Mouse (Mus musculus): ENCODE measurements around the gene Rapgef2. TPM values are rescaled to one million over a fixed set of nuclear protein-coding genes. Genes with fewer than 3 reads are reported as not detected.
A peak's percentile ranks its signal among the peaks of the same experiment; 100 is the strongest.

The Rapgef2 gene
- polyA plus RNA-seq, 2 experiments = 7.6 to 12.5 TPM

DNA sequence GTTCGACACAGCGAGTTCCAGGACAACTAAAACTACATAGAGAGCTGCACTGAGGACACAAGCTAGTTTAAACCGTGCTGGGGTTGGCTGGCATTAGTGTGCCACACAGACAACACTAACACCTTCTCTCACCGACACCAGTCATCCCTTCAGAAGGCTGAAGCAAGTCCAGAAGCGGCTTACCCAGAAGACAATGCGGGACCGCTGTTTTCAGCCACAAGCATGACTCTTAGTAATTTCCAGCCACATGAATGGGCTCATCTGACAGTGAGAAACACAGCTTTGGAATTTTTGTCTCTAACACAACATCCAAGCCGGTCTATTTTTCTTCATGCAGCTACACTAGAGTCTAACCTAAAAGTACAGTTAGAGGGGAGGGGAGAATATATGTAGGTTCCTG is 16.4 kb downstream of the Rapgef2 start:
- Histone ChIP-seq H3K4me1 (ENCODE audit: control insufficient read depth, insufficient read depth, low read length) (peaks cover 16% of the 10 kb centered on the region), H3K27ac (replicated peaks; ENCODE audit: low read depth, low read length) (no peak overlapping the region), H3K4me3 (replicated peaks; ENCODE audit: low read length) (no peak overlapping the region), H3K27me3 (ENCODE audit: control insufficient read depth, insufficient read depth, low read length) (no peaks in the 10 kb centered on the region), H3K9me3 (ENCODE audit: control insufficient read depth, low read length) (no peaks in the 10 kb centered on the region), H3K4me2 (replicated peaks; ENCODE audit: low read depth, low read length, severe bottlenecking) (no peak overlapping the region), H3K36me3 (ENCODE audit: control insufficient read depth, insufficient read depth, low read length) (no peaks in the 10 kb centered on the region), H3K9ac (ENCODE audit: low read depth, low read length, severe bottlenecking) (no peak overlapping the region)
- no peak for ATAC-seq (ENCODE audit: low FRiP score, low read depth)
- TF ChIP-seq POLR2A (IDR thresholded peaks at IDR 0.05; ENCODE audit: borderline replicate concordance, extremely low read depth, insufficient read depth, insufficient read length) = no peak
- 80% methylated on average over 8 of the region's 8 CpGs for WGBS
- DNase-seq (ENCODE audit: low spot score) = no peak

DNA sequence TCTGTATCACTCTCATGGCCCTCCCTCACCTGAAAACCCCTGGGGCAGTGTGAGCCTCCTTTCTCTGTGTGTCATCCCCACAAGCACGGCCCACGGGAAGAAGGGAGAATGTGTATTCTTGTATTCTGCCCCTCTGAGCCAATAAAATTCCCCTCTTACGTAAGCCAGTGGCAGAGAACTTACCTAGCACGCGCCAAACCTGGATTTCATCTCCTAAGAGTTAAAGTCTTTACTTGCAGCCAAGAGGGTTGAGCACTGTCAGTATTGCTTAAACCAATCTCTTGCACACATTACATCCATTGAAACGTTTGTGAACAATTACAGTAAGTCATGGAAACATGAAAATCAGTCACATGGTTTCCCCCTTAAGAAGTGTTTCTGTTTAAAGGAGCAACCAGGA is 19.3 kb downstream of the Rapgef2 start:
- no peak for TF ChIP-seq POLR2A (IDR thresholded peaks at IDR 0.05; ENCODE audit: borderline replicate concordance, extremely low read depth, insufficient read depth, insufficient read length)
- no peak overlapping the region for H3K27ac ChIP-seq (replicated peaks; ENCODE audit: low read depth, low read length)
- H3K9me3 ChIP-seq (ENCODE audit: control insufficient read depth, low read length) = no peaks in the 10 kb centered on the region
- H3K4me1 ChIP-seq (ENCODE audit: control insufficient read depth, insufficient read depth, low read length) = peaks cover 6% of the 10 kb centered on the region; the same call in 1 of the 2 replicates
- no peak for ATAC-seq (ENCODE audit: low FRiP score, low read depth)
- H3K4me2 ChIP-seq (replicated peaks; ENCODE audit: low read depth, low read length, severe bottlenecking) = no peak overlapping the region
- no peaks in the 10 kb centered on the region for H3K27me3 ChIP-seq (ENCODE audit: control insufficient read depth, insufficient read depth, low read length)
- H3K36me3 ChIP-seq (ENCODE audit: control insufficient read depth, insufficient read depth, low read length) = no peaks in the 10 kb centered on the region
- 58% methylated on average over 6 of the region's 6 CpGs for WGBS
- H3K9ac ChIP-seq (ENCODE audit: low read depth, low read length, severe bottlenecking) = no peak overlapping the region
- no peak overlapping the region for H3K4me3 ChIP-seq (replicated peaks; ENCODE audit: low read length)
- no peak for DNase-seq (ENCODE audit: low spot score)

DNA sequence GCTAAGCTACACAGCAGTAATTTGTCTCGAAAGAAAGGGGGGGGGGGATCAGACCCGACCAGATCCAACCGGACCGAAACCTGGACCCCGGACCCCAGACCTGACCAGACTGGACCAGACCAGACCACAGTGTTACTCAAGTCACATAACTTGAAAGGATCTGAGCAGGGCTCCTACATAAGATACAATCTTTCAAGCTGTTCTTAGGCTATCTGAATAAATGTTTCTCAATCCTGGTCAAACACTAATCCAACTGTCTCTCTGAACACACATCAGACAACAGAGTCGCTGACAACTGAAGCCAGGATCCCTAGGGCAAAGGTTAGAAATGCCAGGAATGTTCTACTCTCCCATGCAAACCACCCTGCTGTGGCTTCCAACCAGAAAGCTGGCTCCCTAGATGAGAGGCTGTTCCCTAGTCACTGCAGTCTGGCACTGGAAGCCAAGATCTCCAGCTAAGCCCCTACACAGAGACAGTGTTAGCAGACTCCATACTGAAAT is 24.5 kb downstream of the Rapgef2 start:
- no peak for TF ChIP-seq POLR2A (IDR thresholded peaks at IDR 0.05; ENCODE audit: borderline replicate concordance, extremely low read depth, insufficient read depth, insufficient read length)
- Histone ChIP-seq H3K36me3 (ENCODE audit: control insufficient read depth, insufficient read depth, low read length) (no peaks in the 10 kb centered on the region), H3K27me3 (ENCODE audit: control insufficient read depth, insufficient read depth, low read length) (no peaks in the 10 kb centered on the region), H3K9ac (ENCODE audit: low read depth, low read length, severe bottlenecking) (no peak overlapping the region), H3K27ac (replicated peaks; ENCODE audit: low read depth, low read length) (0 out of 2 replicates have a peak overlapping the region, but pooled peaks have one; percentile 8), H3K9me3 (ENCODE audit: control insufficient read depth, low read length) (no peaks in the 10 kb centered on the region), H3K4me2 (replicated peaks; ENCODE audit: low read depth, low read length, severe bottlenecking) (no peak overlapping the region), H3K4me1 (ENCODE audit: control insufficient read depth, insufficient read depth, low read length) (0 out of 2 replicates have a peak, but pooled peaks cover 3% of the 10 kb centered on the region), H3K4me3 (replicated peaks; ENCODE audit: low read length) (no peak overlapping the region)
- WGBS = 80% methylated on average over 6 of the region's 6 CpGs
- ATAC-seq (ENCODE audit: low FRiP score, low read depth) (no peak), DNase-seq (ENCODE audit: low spot score) (peak; percentile 28)

DNA sequence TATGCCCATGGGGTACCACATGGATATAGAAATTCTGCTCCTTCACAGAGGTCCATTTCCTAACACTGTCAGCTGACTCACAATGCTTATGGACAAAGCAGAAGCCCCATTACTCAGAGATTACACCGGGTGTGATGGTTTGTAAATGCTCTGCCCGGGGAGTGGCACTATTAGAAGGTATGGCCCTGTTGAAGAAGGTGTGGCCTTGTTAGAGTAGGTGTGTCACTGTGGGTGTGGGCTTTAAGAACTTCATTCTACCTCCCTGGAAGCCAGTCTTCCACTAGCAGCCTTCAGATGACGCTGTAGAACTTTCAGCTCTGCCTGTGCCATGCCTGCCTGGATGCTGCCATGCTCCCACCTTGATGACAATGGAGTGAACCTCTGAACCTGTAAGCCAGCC is 32.3 kb downstream of the Rapgef2 start:
- H3K27me3 ChIP-seq (ENCODE audit: control insufficient read depth, insufficient read depth, low read length) = no peaks in the 10 kb centered on the region
- no peaks in the 10 kb centered on the region for H3K4me1 ChIP-seq (ENCODE audit: control insufficient read depth, insufficient read depth, low read length)
- H3K9ac ChIP-seq (ENCODE audit: low read depth, low read length, severe bottlenecking) = no peak overlapping the region
- WGBS = 88% methylated on average over 3 of the region's 3 CpGs
- H3K4me2 ChIP-seq (replicated peaks; ENCODE audit: low read depth, low read length, severe bottlenecking) = no peak overlapping the region
- no peaks in the 10 kb centered on the region for H3K9me3 ChIP-seq (ENCODE audit: control insufficient read depth, low read length)
- no peak overlapping the region for H3K4me3 ChIP-seq (replicated peaks; ENCODE audit: low read length)
- DNase-seq (ENCODE audit: low spot score) (no peak), ATAC-seq (ENCODE audit: low FRiP score, low read depth) (no peak)
- no peak overlapping the region for H3K27ac ChIP-seq (replicated peaks; ENCODE audit: low read depth, low read length)
- H3K36me3 ChIP-seq (ENCODE audit: control insufficient read depth, insufficient read depth, low read length) = no peaks in the 10 kb centered on the region
- TF ChIP-seq POLR2A (IDR thresholded peaks at IDR 0.05; ENCODE audit: borderline replicate concordance, extremely low read depth, insufficient read depth, insufficient read length) = no peak

DNA sequence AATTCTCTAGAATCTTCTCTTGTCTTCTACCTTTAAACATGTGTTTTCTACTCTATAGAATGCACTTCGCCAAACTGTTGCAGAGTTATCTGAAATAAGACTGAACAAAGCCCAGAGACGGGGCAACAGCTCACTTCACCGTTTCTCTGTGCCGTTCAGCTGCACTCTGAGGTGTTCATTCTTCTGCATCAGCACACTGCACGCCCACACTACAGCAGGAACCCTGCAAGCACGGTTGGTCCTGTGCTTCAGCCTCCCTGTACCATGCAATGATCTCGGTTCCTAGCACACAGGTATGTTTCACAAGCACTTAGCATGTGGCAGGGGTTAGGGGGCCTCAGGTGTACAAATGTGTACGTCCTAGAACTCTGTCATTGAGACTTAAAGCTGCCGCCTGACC is 32.9 kb downstream of the Rapgef2 start:
- Histone ChIP-seq H3K4me3 (replicated peaks; ENCODE audit: low read length) (no peak overlapping the region), H3K9ac (ENCODE audit: low read depth, low read length, severe bottlenecking) (no peak overlapping the region), H3K9me3 (ENCODE audit: control insufficient read depth, low read length) (no peaks in the 10 kb centered on the region), H3K4me2 (replicated peaks; ENCODE audit: low read depth, low read length, severe bottlenecking) (no peak overlapping the region), H3K27me3 (ENCODE audit: control insufficient read depth, insufficient read depth, low read length) (no peaks in the 10 kb centered on the region), H3K36me3 (ENCODE audit: control insufficient read depth, insufficient read depth, low read length) (no peaks in the 10 kb centered on the region), H3K27ac (replicated peaks; ENCODE audit: low read depth, low read length) (no peak overlapping the region), H3K4me1 (ENCODE audit: control insufficient read depth, insufficient read depth, low read length) (no peaks in the 10 kb centered on the region)
- ATAC-seq (ENCODE audit: low FRiP score, low read depth) (no peak), DNase-seq (ENCODE audit: low spot score) (no peak)
- WGBS = 83% methylated on average over 9 of the region's 9 CpGs
- TF ChIP-seq POLR2A (IDR thresholded peaks at IDR 0.05; ENCODE audit: borderline replicate concordance, extremely low read depth, insufficient read depth, insufficient read length) = no peak

Measured in limb, embryonic 14.5 days (tissue).